13 mouse cellular contexts compared by ENCODE assay signal in genomic region chr4:41609681-41610593, GRCm38 (mm10). TPM values are rescaled to one million over a fixed set of nuclear protein-coding genes. Genes with fewer than 3 reads are reported as not detected.
A peak's percentile ranks its signal among the peaks of the same experiment; 100 is the strongest.
DNase-seq lines count a peak whose midpoint lies in the region; ATAC-seq and TF ChIP-seq lines count a peak whose summit lies in the region.
"Had no signal": no experiment of that assay in that cellular context is flagged by ENCODE, and none has a peak within 500 bp of the region (broad histone marks: within the 10 kb centered on the region; RNA-seq: fewer than 3 reads in every experiment).

No protein-coding gene starts in this region.

- 0 out of 2 replicates have a peak, but pooled peaks have one; percentile 32 for ATAC-seq in megakaryocyte-erythroid progenitor cell, adult 5-6 weeks (replicated peaks; ENCODE audit: low FRiP score, low TSS enrichment, poor library complexity, severe bottlenecking)
- ATAC-seq: midbrain, embryonic 16.5 days had no signal

- peak; percentile 60 for TF ChIP-seq CTCF in layer of hippocampus, adult 2 months (conservative IDR thresholded peaks at IDR 0.05)
- peak; percentile 12 to 41; a peak in 1 of 4 replicates for TF ChIP-seq CTCF in CH12.LX (conservative IDR thresholded peaks at IDR 0.05 in 1 of 2, IDR thresholded peaks at IDR 0.05 in 1 of 2; ENCODE audit: low read depth in 2 of 2, low read length in 2 of 2)

- no peaks in the 10 kb centered on the region for H3K36me3 ChIP-seq in CH12.LX (replicated peaks in 1 of 2; ENCODE audit: control insufficient read depth in 1 of 2, insufficient read depth in 1 of 2, low read length in 1 of 2)
- H3K36me3 ChIP-seq: heart, embryonic 15.5 days had no signal

- 0 out of 2 replicates have a peak overlapping the region, but pooled peaks have one; percentile 28 for H3K27ac ChIP-seq in layer of hippocampus, adult 2 months
- H3K27ac ChIP-seq in CH12.LX (ENCODE audit: insufficient read depth, low read depth) = no peak overlapping the region
- H3K27ac ChIP-seq: heart, embryonic 15.5 days had no signal

- dilution Hi-C loops in CH12.LX (cut with MboI; ENCODE audit: extremely low pct_ligation_motif_present, extremely low pct_unique_long_range_greater_than_20kb, low sequenced_read_pairs) = no loop called here

- no peak for TF ChIP-seq POLR2A in CH12.LX (IDR thresholded peaks at IDR 0.05; ENCODE audit: low read depth, low read length)

- H3K9me3 ChIP-seq in CH12.LX (replicated peaks; ENCODE audit: low read length) = peaks cover 9% of the 10 kb centered on the region
- H3K9me3 ChIP-seq: heart, embryonic 15.5 days had no signal

- H3K4me3 ChIP-seq in layer of hippocampus, adult 2 months = no peak overlapping the region
- H3K4me3 ChIP-seq in CH12.LX (replicated peaks in 1 of 3; ENCODE audit: low read depth in 2 of 3, low read length in 2 of 3, poor library complexity in 1 of 3) = no peak overlapping the region
- H3K4me3 ChIP-seq: heart, embryonic 15.5 days had no signal

- H3K79me2 ChIP-seq in CH12.LX (replicated peaks; ENCODE audit: control insufficient read depth, extremely low read depth, insufficient read depth, poor library complexity, severe bottlenecking) = no peaks in the 10 kb centered on the region

- TF ChIP-seq EP300 in CH12.LX (IDR thresholded peaks at IDR 0.05; ENCODE audit: low read length) = no peak

- TF ChIP-seq RAD21 in CH12.LX (IDR thresholded peaks at IDR 0.05; ENCODE audit: low read depth, low read length) = peak; percentile 22

- peaks cover 81% of the 10 kb centered on the region for H3K27me3 ChIP-seq in CH12.LX (replicated peaks)

- H3K4me2 ChIP-seq in CH12.LX (ENCODE audit: insufficient read depth, low read depth, poor library complexity, severe bottlenecking) = no peak overlapping the region
- H3K4me2 ChIP-seq: heart, embryonic 15.5 days had no signal

- H3K9ac ChIP-seq in CH12.LX (ENCODE audit: insufficient read depth, low read depth) = no peak overlapping the region
- H3K9ac ChIP-seq: heart, embryonic 15.5 days had no signal

- in situ Hi-C loops in CH12.LX (cut with MboI; ENCODE audit: low pct_ligation_motif_present, low pct_unique_long_range_greater_than_20kb, low sequenced_read_pairs) = loop anchor here (10.0 kb wide), 1 partner anchor 45 kb away; no protein-coding TSS in a partner anchor

- peaks cover 3 to 11% of the 10 kb centered on the region in 2 experiments; a peak in 2 of 4 replicates for H3K4me1 ChIP-seq in CH12.LX (ENCODE audit: control insufficient read depth in 1 of 2, insufficient read depth in 2 of 2)
- H3K4me1 ChIP-seq: heart, embryonic 15.5 days had no signal

- DNase-seq in cerebellum, adult 9-10 months = peak; percentile 20
- no peak for DNase-seq in cerebellum, adult 18-20 months
- peak; percentile 25 to 40 for DNase-seq in layer of hippocampus, adult 2 months (ENCODE audit: low spot score in 2 of 2)
- no peak for DNase-seq in layer of hippocampus, postnatal 25 days (ENCODE audit: extremely low spot score in 1 of 2, low spot score in 1 of 2)
- no peak for DNase-seq in CH12.LX (ENCODE audit: extremely low read depth)
- no peak for DNase-seq in left cerebral cortex, adult 18-20 months (ENCODE audit: low spot score in 2 of 2)
- no peak for DNase-seq in ovary, postnatal 10 days (ENCODE audit: low spot score)
- DNase-seq: adrenal gland, adult 2 months; kidney, adult 9 months had no signal

TF ChIP-seq in CH12.LX, 34 proteins besides CTCF, POLR2A, EP300 and RAD21:
- TF ChIP-seq POLR2AphosphoS2 (IDR thresholded peaks at IDR 0.05; ENCODE audit: low read depth, low read length) (no peak), UBTF (IDR thresholded peaks at IDR 0.05; ENCODE audit: low read depth, low read length) (no peak), SMC3 (IDR thresholded peaks at IDR 0.05; ENCODE audit: low read depth, low read length) (peak; percentile 33), MAFK (IDR thresholded peaks at IDR 0.05; ENCODE audit: insufficient replicate concordance, low read length) (no peak), TBP (conservative IDR thresholded peaks at IDR 0.05; ENCODE audit: low read depth, low read length) (no peak)

RNA-seq across cellular contexts. Expression of gene Enho, which starts 30.2 kb away (rescaled TPM):
- total RNA-seq in layer of hippocampus, adult 2 months (2021) = 10 to 100 TPM; 59.7 to 62.0 TPM
- 10 to 100 TPM; 62.1 to 66.9 TPM for total RNA-seq in layer of hippocampus, postnatal 25 days (2021)
- total RNA-seq in CH12.LX (2012; rRNA removed) (0.25 and 0.59 TPM in 2 replicates), CH12.LX (2014; rRNA removed) (0.17 TPM in 1 of 2 replicates, not detected in the other)
- polyA plus RNA-seq in CH12.LX (2012; ENCODE audit: insufficient read length, low read depth) = not detected in 2 replicates
- not detected in 2 replicates for total RNA-seq in megakaryocyte-erythroid progenitor cell, adult 5-6 weeks (2014; fragmentation: Nextera tagmentation)
- total RNA-seq in megakaryocyte-erythroid progenitor cell, adult 5-6 weeks (2017) = not detected in 2 replicates
- 10 to 100 TPM; 59.1 to 66.3 TPM for total RNA-seq in left cerebral cortex, adult 18-20 months (2021)

RNA-seq across cellular contexts. Expression of gene Dnaic1, which starts 40.4 kb away (rescaled TPM):
- total RNA-seq in layer of hippocampus, adult 2 months (2021) = 1 to 10 TPM; 7.7 to 8.3 TPM
- 10 to 100 TPM in 1 of 2 experiments, 1 to 10 TPM in 1; 7.1 to 11.2 TPM for total RNA-seq in layer of hippocampus, postnatal 25 days (2021)
- total RNA-seq in CH12.LX (2012; rRNA removed) (0.42 and 0.89 TPM in 2 replicates), CH12.LX (2014; rRNA removed) (0.34 and 1.1 TPM in 2 replicates)
- polyA plus RNA-seq in CH12.LX (2012; ENCODE audit: insufficient read length, low read depth) = 3.7 and 4.1 TPM in 2 replicates
- total RNA-seq in megakaryocyte-erythroid progenitor cell, adult 5-6 weeks (2014; fragmentation: Nextera tagmentation) = not detected in 2 replicates
- not detected in 2 replicates for total RNA-seq in megakaryocyte-erythroid progenitor cell, adult 5-6 weeks (2017)
- total RNA-seq in left cerebral cortex, adult 18-20 months (2021) = 1 to 10 TPM; 6.6 to 9.1 TPM
- polyA plus RNA-seq: C2C12 had no signal

RNA-seq across cellular contexts. Expression of gene Fam219a, which starts 40.6 kb away (rescaled TPM):
- total RNA-seq in layer of hippocampus, adult 2 months (2021) = 100 to 1,000 TPM; 153 to 157 TPM
- total RNA-seq in layer of hippocampus, postnatal 25 days (2021) = 100 to 1,000 TPM; 159 to 165 TPM
- total RNA-seq in CH12.LX (2012; rRNA removed) (1.2 and 1.6 TPM in 2 replicates), CH12.LX (2014; rRNA removed) (0.11 and 0.20 TPM in 2 replicates)
- 1.5 and 1.8 TPM in 2 replicates for polyA plus RNA-seq in CH12.LX (2012; ENCODE audit: insufficient read length, low read depth)
- total RNA-seq in megakaryocyte-erythroid progenitor cell, adult 5-6 weeks (2014; fragmentation: Nextera tagmentation) = 1.7 and 1.9 TPM in 2 replicates
- total RNA-seq in megakaryocyte-erythroid progenitor cell, adult 5-6 weeks (2017) = 0.11 and 0.52 TPM in 2 replicates
- 100 to 1,000 TPM; 198 TPM for total RNA-seq in left cerebral cortex, adult 18-20 months (2021)

Comparison
In these comparisons a context has a peak if more than half of its experiments do, and no peak if none do; other contexts are left out.
1. DNase-seq: peak in cerebellum, adult 9-10 months (single experiment) and layer of hippocampus, adult 2 months (2 of 2); none in cerebellum, adult 18-20 months (0 of 2), layer of hippocampus, postnatal 25 days (0 of 2), CH12.LX (single experiment), left cerebral cortex, adult 18-20 months (0 of 2) and ovary, postnatal 10 days (single experiment).
2. RNA of gene Enho, which starts 30.2 kb away (total RNA-seq): 62.1 to 66.9 TPM in layer of hippocampus, postnatal 25 days, 59.1 to 66.3 TPM in left cerebral cortex, adult 18-20 months and 59.7 to 62.0 TPM in layer of hippocampus, adult 2 months; 0.17 to 0.59 TPM in CH12.LX and not detected in megakaryocyte-erythroid progenitor cell, adult 5-6 weeks; every median in the first group is over 10 times any median in the second.
3. RNA of gene Fam219a, which starts 40.6 kb away (total RNA-seq): 198 TPM in left cerebral cortex, adult 18-20 months, 159 to 165 TPM in layer of hippocampus, postnatal 25 days and 153 to 157 TPM in layer of hippocampus, adult 2 months; 0.11 to 1.9 TPM in megakaryocyte-erythroid progenitor cell, adult 5-6 weeks and 0.11 to 1.6 TPM in CH12.LX; every median in the first group is over 10 times any median in the second.